Mouse (Mus musculus) layer of hippocampus, adult 11-12 months (tissue): ENCODE results near the gene R3hdm4.

ENCODE experiments used
- DNase-seq: peaks from one replicate; pipeline ENCODE4 v3.0.0; 2022; ENCODE audit warnings: low spot score

R3hdm4 gene

GRCm38 (mm10) chr10:79866601-79867000 is 54.4 kb downstream of the R3hdm4 start:
- no peak for DNase-seq

GRCm38 (mm10) chr10:79865801-79866295 is 55.2 kb downstream of the R3hdm4 start:
- DNase-seq: no peak

- DNase-seq: no peak
These were observed 55.8 kb downstream of the R3hdm4 start for GRCm38 (mm10) chr10:79865189-79865601.

- no peak for DNase-seq
These were observed 56.4 kb downstream of the R3hdm4 start for GRCm38 (mm10) chr10:79864351-79865188.

- DNase-seq: no peak
These were observed 58.1 kb downstream of the R3hdm4 start for GRCm38 (mm10) chr10:79862925-79863324.

GRCm38 (mm10) chr10:79862049-79862788 is 58.8 kb downstream of the R3hdm4 start:
- DNase-seq: no peak

- no peak for DNase-seq
These were observed 59.6 kb downstream of the R3hdm4 start for GRCm38 (mm10) chr10:79861230-79862048.

GRCm38 (mm10) chr10:79860079-79860911 is 60.7 kb downstream of the R3hdm4 start:
- no peak for DNase-seq
